Mouse (Mus musculus) ES-Bruce4 (cell line): ENCODE measurements around the gene Fryl.

Experiments
- CTCF ChIP-seq: IDR thresholded peaks from one replicate; pipeline ENCODE4 v1.8.1; 2011; ENCODE audit warnings: low read depth, low read length
- EP300 ChIP-seq: IDR thresholded peaks from 2 replicates; pipeline ENCODE4 v1.6.1; 2011; ENCODE audit warnings: low read depth, low read length; ENCODE audit not compliant: insufficient read depth

DNA sequence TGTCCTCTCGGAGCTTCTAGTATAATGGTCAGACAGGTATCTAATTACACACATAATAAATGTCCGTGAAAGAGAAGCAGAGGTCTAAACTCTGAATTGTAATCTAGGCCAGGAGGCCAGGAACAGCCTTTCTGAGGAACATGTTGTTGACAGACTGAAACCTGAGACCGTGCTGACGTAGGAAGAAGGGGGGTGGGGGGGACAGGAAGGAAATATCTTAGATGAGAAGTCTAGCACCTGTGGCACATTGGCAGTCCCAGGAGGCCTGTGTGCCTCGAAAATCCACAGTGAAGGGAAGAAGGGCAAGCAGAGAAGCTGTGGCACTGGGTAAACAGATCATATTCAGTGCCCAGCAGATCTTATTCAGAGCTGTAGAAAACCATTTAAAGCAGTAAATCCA, 9.0 kb upstream of the Fryl start:
- no peak for TF ChIP-seq EP300
- no peak for TF ChIP-seq CTCF
